Mouse (Mus musculus) CD8-positive naive resting alpha-beta T cell, adult 2 months (primary cell): ENCODE measurements around the gene Pom121l2.

Experiments
- DNase-seq, 2 experiments: peaks; one replicate each; pipeline ENCODE4 v3.0.0; 2022; ENCODE audit warnings: low read depth in 2 of 2, low spot score in 2 of 2

Pom121l2 gene

DNA sequence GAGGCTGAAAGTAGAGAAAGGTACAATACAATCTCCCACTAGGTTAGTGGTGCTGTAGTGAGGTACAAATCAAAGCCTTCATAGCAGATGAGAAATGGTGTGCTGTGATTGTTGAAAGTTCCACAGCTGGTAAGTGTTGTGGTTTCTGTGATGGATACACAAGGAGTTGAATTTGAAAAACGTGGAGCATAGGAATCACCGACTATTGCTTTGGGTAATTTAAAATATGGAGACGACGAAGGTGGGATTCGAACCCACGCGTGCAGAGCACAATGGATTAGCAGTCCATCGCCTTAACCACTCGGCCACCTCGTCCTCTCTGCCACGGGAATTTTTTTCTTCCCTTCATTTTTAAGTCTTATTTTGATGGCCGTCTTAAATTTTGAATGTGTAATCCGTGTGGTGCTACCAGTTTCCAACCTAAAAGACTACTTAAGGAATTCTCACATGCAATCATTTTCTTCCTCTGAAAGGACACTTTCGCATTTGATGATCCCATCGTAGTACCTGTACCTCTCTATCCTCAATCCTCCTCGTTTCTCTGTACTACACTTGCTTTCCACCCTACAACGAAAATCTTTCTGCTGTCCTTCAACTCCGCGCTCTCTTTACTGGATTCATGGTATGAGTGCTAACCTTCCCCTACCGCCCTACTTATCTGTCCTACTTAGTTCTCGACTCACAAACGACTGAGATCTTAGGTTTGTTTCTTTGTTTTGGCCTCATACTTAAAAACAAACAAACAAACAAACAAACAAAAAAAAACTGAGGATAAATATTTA is 13.2 kb downstream of the Pom121l2 start:
- peak in 1 of 2 experiments; percentile 36 for DNase-seq

GRCm38 (mm10) chr13:21994896-21995295 is 13.9 kb downstream of the Pom121l2 start:
- no peak for DNase-seq

DNA sequence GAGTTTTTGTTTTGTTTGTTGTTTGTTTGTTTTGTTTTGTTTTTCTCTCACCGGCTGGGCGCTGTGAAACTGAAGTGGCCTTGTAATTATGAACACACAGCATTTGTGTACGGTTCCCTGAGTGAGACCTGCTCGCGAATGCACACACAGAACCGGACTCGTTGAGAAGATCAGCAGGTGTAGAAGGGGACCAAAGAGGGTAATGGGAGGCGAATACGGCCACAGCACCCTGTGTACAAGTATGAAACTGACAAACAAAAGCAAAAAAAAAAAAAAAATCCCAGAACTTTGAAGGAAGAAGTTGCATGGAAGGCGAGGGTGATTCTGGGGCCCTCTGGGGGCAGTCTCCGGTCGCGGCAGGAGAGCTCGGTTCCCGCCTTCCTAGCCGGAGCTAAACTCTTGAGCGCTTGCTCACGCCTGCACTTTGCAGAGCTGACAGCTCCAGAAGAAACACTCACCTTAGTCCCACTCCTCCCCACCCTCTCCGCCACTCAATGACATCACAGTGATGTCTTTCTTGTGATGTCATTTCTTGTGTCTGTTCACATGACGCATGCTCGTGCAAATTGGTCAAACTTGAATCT is 14.4 kb downstream of the Pom121l2 start:
- DNase-seq: peak in 1 of 2 experiments; percentile 33

- DNase-seq: no peak
Observed at GRCm38 (mm10) chr13:21996101-21996839, 15.3 kb downstream of the Pom121l2 start.

GRCm38 (mm10) chr13:21996840-21997185 is 15.8 kb downstream of the Pom121l2 start:
- DNase-seq: no peak

- no peak for DNase-seq
Observed at GRCm38 (mm10) chr13:21997201-21997820, 16.3 kb downstream of the Pom121l2 start.

DNA sequence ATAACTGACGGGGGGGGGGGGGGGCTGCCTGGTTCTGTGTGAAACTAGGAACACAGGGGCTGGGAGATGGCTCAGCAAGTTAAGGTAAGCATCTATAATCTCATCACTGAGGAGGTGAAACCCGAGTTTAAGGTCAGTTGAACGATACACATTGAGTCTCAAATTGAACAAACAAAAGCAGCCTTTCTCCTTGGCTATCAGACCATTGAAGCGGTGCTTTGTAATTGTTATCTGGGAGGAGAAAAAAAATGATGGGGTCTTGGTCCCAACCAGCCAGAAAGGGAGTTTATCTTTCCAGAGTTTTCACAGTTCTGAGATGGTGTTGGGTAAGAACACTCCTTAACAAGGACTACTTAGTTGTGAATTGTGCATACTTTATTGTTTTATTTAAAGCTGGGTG is 16.8 kb downstream of the Pom121l2 start:
- no peak for DNase-seq

DNA sequence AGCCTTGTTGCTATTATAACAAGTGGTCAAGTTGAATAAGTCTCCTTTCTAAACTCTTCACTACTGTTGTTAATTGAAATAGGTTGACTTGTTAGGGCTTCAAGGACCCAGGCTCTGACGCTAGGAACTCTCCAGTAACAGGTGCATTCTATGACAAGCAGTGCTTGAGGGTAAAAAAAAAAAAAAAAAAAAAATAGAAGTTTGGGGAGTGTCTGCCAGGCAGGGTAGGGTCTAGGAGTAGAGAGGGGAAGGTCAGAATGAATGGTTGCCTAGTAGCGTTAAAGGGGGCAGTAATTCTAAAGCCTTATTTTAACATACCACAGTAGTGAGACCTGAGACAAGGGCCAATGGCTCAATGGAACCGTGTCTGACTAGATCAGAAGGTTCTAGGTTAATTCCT is 17.4 kb downstream of the Pom121l2 start:
- no peak for DNase-seq

DNA sequence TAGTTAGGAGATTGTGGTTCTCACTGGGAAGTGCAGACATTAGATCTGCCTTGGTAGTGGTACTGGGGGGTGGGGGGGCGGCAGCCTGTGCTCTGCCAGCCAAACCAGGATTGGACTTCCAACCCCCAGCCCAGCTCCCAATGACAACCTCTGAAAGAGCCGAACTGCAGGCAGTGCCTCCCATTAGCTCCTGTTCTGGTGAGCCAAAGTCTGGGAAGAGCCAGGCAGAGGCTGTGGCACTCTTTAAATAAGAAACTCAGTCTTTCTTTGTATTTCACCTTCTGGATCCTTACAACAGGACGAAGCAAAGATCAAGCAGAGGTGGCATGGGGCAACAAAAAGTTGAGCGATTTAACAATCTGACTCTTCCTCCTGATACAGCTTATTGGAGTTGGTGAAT is 18.2 kb downstream of the Pom121l2 start:
- DNase-seq: no peak

DNA sequence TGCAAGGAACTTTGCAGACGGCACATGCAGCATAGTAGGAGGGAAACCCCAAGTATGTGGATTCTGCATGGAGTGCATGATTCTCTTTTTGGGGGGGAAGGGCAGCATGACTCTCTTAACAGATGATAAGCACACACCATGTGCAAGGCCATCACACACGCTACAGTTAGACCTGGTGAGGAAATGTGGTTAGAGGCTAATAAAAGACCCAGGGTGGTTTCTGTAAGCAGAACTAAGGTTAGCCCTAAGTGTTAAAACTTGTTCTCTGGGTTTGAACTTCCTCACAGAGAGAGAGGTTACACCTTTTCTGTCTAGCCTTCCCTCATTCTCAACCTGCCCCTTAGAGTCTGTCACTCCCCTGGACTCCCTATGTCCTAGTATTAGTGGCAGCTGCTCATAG is 20.4 kb downstream of the Pom121l2 start:
- no peak for DNase-seq

GRCm38 (mm10) chr13:22001823-22002222 is 20.8 kb downstream of the Pom121l2 start:
- DNase-seq: peak in 1 of 2 experiments; percentile 46

DNA sequence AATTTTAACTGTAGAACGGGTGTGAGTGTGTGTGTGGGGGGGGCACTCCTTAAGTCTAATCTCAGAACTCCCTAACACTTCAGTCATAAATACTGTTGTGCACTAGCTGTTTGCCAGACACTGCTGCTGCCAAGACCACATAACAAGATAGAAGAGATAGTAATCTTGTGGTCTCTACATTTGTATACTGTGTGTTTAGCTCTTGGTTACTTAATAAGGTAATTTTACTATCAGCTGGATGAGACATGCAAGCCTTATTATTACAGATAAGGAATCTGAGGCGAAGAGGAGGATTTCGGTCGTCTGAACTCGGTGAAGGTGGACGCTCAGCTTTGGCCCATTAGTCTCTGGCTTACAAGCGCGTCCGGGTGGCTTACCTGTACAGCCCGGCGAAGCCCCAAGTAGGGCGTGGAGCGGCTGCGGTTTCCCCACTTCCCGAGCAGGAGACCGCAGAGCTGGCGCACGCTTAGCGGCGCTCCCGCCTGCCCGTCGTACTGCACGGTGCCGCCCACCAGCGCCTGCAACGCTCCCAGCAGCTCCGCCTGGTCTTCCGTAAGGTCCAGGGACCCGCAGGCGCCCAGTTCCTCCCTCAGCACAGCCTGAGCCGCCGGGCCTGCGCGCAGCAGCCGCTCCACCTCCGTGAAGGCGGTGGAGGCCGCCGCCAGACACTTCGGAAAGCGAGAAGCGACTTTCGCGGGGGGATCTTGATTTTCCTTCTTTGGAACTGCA is 24.8 kb downstream of the Pom121l2 start:
- peak in 1 of 2 experiments; percentile 44 for DNase-seq

DNA sequence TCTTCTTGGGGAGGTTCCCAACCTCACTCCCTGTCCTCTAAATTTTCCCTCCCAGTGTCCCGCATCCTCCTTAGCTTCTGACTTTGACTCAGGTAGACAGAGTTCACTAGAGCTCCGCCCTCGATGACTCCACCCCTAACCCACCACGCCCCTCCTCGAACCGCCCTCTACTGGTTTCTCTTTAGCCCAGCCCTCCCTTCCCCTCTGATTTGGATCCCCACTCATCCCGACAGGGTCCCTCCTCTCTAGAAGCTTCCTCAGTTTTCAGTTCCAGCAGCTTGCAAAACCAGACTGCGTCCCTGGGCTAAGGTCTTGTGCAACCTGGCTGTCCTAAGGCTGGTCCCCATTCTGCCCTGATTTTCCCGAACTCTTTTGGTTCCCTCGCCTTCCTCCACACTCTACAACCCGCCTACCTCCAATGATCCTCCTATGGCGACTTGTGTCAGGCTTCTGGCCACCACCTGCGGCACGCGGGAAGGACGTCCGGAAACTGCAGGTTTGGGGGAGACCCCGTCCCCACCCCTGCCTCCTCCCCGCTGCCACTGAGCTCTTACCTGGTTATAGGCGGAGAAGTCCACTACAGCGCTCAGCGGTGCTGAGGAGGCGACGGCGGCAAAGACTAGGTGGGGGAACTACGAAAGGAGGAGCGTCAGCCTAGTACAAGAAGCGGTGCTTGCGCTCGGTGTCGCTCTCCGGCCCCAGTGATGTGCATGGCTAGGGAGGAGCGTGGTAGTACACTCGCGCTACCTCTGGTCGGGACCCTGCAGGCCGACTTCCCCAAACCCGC is 25.5 kb downstream of the Pom121l2 start:
- DNase-seq: peak in 1 of 2 experiments; percentile 69

DNA sequence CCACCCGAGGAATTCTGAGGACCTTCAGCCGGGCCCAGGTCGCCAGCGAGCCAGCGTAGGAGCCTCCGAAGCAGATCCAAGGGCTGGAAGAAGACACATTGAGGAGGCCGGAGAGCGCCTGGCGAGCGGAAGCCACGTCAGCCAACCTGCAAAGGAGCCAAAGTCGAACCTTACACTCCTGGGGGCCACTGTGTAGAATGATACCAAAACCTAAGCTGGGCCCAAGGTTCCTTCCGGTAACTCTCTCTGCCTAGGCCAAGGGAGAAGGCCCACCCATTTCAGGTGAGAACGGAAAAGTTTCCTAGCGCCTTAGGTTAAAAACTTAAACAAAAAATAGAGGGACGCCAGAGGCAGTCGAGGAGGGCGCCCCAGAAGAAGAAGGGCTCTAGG is 26.1 kb downstream of the Pom121l2 start:
- no peak for DNase-seq

- no peak for DNase-seq
Observed at GRCm38 (mm10) chr13:22007872-22008271, 26.9 kb downstream of the Pom121l2 start.

DNA sequence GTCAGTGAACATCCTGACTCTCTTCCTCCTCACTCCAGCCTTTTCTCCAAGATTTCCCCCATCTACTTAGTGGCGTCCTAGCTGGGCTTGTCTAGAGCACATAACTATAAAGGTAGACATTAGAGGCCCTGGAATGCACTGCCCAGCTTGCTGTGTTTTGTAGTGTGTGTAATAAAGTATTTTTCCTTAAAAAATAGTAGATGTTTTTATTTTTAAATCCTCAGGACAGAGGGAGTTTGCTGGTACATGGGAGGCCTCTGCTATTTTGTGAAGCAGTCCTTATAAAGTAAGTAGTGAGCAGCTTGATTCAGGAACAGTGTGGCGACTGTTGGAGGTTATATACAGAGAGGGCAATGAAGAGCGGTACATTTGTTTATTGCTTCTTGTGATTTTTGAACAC is 27.7 kb downstream of the Pom121l2 start:
- DNase-seq: no peak

GRCm38 (mm10) chr13:22009642-22010041 is 28.6 kb downstream of the Pom121l2 start, which contains the start of gene Prss16:
Gene Prss16, minus strand, starts transcription at chr13:22009742.
- DNase-seq: no peak

- no peak for DNase-seq
Observed at GRCm38 (mm10) chr13:22013716-22014115, 32.7 kb downstream of the Pom121l2 start.

DNA sequence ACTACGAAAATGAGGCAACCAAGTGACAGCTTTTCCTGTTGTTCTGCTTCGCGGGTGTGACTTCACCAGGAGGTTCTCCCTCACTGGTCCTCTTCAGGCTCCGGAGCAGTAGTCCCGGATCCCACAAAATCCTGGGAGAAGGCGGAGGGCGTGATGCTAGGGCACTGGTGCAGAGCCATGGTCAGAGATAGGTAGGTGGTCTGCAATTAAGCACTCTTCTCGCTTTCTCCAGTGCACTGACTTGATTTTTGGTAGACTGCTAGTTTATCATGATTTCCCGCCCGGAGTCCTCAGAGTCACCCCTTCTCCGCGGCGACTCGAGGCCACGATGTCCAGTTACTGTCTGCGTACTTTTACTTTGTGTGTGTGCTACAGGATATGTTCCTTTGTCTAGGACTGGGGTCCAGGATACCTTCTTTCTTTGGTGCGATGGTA is 33.4 kb downstream of the Pom121l2 start:
- no peak for DNase-seq
